Mouse (Mus musculus): ENCODE results near the gene Man1b1. TPM values are rescaled to one million over a fixed set of nuclear protein-coding genes. Genes with fewer than 3 reads are reported as not detected.

Man1b1 gene
- polyA plus RNA-seq, 1 experiment = 20.5 TPM

DNA sequence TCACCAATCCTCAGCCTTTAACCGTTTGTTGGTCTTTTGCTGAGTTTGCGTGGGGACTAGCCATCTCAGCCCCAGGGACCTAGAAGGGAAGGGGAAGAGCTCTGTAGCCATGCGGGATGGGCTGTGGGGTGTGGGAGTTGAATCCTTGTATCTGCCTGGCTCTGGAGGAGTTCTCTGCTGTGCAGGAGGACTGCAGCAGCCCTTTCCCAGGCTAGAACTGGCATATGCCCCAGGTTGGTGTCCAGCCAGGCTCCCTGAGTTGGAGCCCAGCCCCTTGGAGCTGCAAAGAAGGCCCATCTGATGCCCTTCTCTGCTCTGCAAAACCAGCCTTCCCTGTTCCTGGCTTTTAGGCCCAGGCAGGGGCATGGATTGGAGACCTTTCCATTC is 64.5 kb downstream of the Man1b1 start:
- 42% methylated on average over 3 of the region's 3 CpGs for WGBS
- Histone ChIP-seq H3K27ac (ENCODE audit: insufficient read depth, low read depth, low read length) (no peak overlapping the region), H3K27me3 (ENCODE audit: control insufficient read depth, insufficient read depth, low read length) (no peaks in the 10 kb centered on the region; the same call in 1 of the 2 replicates), H3K4me1 (ENCODE audit: control insufficient read depth, insufficient read depth, insufficient read length, low read length) (peaks cover 15% of the 10 kb centered on the region; the same call in 1 of the 2 replicates), H3K36me3 (ENCODE audit: control insufficient read depth, insufficient read depth, low read length) (no peaks in the 10 kb centered on the region), H3K4me3 (ENCODE audit: low read depth, low read length) (peak overlapping the region; percentile 81)
- TF ChIP-seq CTCF (IDR thresholded peaks at IDR 0.05; ENCODE audit: extremely low read depth, insufficient read length, insufficient replicate concordance, low read depth, low read length) (no peak), POLR2A (IDR thresholded peaks at IDR 0.05; ENCODE audit: low read depth, low read length) (no peak)

DNA sequence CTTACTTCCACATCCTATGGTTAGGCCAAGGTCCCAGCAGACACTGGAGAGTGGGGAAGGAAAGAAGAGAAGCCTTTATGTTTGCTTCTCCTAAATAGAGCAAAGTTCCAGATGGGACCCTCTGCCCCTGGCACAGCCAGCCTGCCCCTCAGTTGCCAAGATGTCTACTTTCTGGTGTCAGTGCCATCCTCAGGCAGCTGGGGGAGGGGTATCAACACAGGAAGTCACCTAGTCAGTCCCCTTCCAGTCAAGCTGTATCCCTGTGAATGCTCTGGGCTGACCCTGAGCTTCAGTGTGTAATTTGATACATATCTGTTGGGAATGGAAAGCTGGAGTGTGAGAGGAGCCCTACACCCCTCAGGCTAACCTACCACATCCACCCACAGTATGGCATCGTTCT is 64.9 kb downstream of the Man1b1 start:
- peaks cover 15% of the 10 kb centered on the region; the same call in 1 of the 2 replicates for H3K4me1 ChIP-seq (ENCODE audit: control insufficient read depth, insufficient read depth, insufficient read length, low read length)
- TF ChIP-seq CTCF (IDR thresholded peaks at IDR 0.05; ENCODE audit: extremely low read depth, insufficient read length, insufficient replicate concordance, low read depth, low read length) (no peak), POLR2A (IDR thresholded peaks at IDR 0.05; ENCODE audit: low read depth, low read length) (no peak)
- no peaks in the 10 kb centered on the region; the same call in 1 of the 2 replicates for H3K27me3 ChIP-seq (ENCODE audit: control insufficient read depth, insufficient read depth, low read length)
- 87% methylated on average over 1 of the region's 1 CpGs for WGBS
- H3K4me3 ChIP-seq (ENCODE audit: low read depth, low read length) = peak overlapping the region; percentile 81; the same call in 1 of the 2 replicates
- no peaks in the 10 kb centered on the region for H3K36me3 ChIP-seq (ENCODE audit: control insufficient read depth, insufficient read depth, low read length)
- no peak overlapping the region for H3K27ac ChIP-seq (ENCODE audit: insufficient read depth, low read depth, low read length)

DNA sequence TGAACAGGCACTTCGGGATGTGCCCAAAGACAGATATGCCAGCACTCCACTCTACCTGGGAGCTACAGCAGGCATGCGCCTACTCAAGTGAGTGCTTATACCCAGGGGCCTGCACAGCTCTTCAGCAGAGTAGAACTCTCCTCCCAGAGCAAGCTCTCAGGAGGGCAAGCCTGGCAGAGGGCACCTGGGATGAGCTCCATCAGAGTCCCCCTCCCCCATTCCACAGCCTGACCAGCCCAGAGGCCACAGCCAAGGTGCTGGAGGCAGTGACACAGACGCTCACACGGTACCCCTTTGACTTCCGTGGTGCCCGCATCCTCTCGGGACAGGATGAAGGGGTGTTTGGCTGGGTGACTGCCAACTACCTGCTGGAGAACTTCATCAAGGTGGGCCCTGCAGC is 65.9 kb downstream of the Man1b1 start:
- Histone ChIP-seq H3K4me1 (ENCODE audit: control insufficient read depth, insufficient read depth, insufficient read length, low read length) (peaks cover 15% of the 10 kb centered on the region; the same call in 1 of the 2 replicates), H3K36me3 (ENCODE audit: control insufficient read depth, insufficient read depth, low read length) (no peaks in the 10 kb centered on the region), H3K4me3 (ENCODE audit: low read depth, low read length) (no peak overlapping the region), H3K27me3 (ENCODE audit: control insufficient read depth, insufficient read depth, low read length) (no peaks in the 10 kb centered on the region; the same call in 1 of the 2 replicates), H3K27ac (ENCODE audit: insufficient read depth, low read depth, low read length) (no peak overlapping the region)
- no peak for TF ChIP-seq POLR2A (IDR thresholded peaks at IDR 0.05; ENCODE audit: low read depth, low read length)
- TF ChIP-seq CTCF (IDR thresholded peaks at IDR 0.05; ENCODE audit: extremely low read depth, insufficient read length, insufficient replicate concordance, low read depth, low read length) = no peak
- 97% methylated on average over 7 of the region's 7 CpGs for WGBS

DNA sequence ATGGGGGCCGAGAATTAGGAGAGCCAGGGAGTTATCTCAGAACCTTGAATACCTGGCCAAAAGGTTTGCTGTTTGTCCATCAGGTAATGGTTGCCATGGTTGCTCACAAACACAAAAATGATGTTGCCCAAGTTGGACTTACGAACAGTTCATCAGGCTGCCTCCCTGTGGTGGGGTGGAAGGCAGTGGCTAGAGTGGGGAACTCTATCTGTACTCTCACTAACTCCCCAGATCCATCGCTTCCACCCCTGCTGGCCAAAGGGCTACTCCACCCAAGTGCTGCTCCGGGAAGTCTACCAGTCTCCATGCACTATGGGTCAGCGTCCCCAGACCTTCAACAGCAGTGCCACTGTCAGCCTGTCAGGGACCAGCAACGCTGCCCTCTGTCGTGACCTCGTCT is 66.9 kb downstream of the Man1b1 start, which contains the start of gene Npdc1:
Gene Npdc1 (plus strand): TSS at position 301 of the 400 bp plus-strand sequence.
- no peak within 1 kb of the TSS for H3K27ac ChIP-seq (ENCODE audit: insufficient read depth, low read depth, low read length)
- H3K4me3 ChIP-seq (ENCODE audit: low read depth, low read length) = no peak within 1 kb of the TSS
- no peaks in the 10 kb centered on the region; the same call in 1 of the 2 replicates for H3K27me3 ChIP-seq (ENCODE audit: control insufficient read depth, insufficient read depth, low read length)
- TF ChIP-seq CTCF (IDR thresholded peaks at IDR 0.05; ENCODE audit: extremely low read depth, insufficient read length, insufficient replicate concordance, low read depth, low read length) (no peak), POLR2A (IDR thresholded peaks at IDR 0.05; ENCODE audit: low read depth, low read length) (no peak)
- WGBS = 81% methylated on average over 8 of the region's 8 CpGs
- peaks cover 18% of the 10 kb centered on the region; the same call in 1 of the 2 replicates for H3K4me1 ChIP-seq (ENCODE audit: control insufficient read depth, insufficient read depth, insufficient read length, low read length)
- H3K36me3 ChIP-seq (ENCODE audit: control insufficient read depth, insufficient read depth, low read length) = no peaks in the 10 kb centered on the region

DNA sequence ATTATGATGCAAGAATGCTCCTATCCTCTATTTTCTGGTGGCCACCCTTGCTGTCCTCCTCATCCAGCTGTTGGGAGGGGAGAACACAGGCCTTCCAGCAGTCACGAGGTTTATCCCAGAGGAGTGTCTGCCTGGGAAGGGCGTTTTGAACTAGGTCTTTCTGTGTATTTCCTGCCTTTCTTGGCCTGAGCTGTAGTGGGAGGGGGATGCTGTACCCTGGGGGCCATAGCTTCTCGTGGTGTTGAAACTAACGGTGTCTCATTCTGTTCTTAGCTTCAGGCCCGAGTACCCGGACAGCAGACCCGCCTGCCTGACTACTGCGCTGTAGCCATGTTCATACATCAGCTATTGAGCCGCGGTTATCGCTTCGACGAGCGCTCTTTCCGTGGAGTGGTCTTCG is 68.2 kb downstream of the Man1b1 start:
- H3K4me1 ChIP-seq (ENCODE audit: control insufficient read depth, insufficient read depth, insufficient read length, low read length) = peaks cover 13% of the 10 kb centered on the region; the same call in 1 of the 2 replicates
- H3K4me3 ChIP-seq (ENCODE audit: low read depth, low read length) = peak overlapping the region; percentile 14
- no peaks in the 10 kb centered on the region for H3K36me3 ChIP-seq (ENCODE audit: control insufficient read depth, insufficient read depth, low read length)
- WGBS = 36% methylated on average over 16 of the region's 16 CpGs
- no peaks in the 10 kb centered on the region; the same call in 1 of the 2 replicates for H3K27me3 ChIP-seq (ENCODE audit: control insufficient read depth, insufficient read depth, low read length)
- H3K27ac ChIP-seq (ENCODE audit: insufficient read depth, low read depth, low read length) = no peak overlapping the region
- TF ChIP-seq POLR2A (IDR thresholded peaks at IDR 0.05; ENCODE audit: low read depth, low read length) (no peak), CTCF (IDR thresholded peaks at IDR 0.05; ENCODE audit: extremely low read depth, insufficient read length, insufficient replicate concordance, low read depth, low read length) (no peak)

DNA sequence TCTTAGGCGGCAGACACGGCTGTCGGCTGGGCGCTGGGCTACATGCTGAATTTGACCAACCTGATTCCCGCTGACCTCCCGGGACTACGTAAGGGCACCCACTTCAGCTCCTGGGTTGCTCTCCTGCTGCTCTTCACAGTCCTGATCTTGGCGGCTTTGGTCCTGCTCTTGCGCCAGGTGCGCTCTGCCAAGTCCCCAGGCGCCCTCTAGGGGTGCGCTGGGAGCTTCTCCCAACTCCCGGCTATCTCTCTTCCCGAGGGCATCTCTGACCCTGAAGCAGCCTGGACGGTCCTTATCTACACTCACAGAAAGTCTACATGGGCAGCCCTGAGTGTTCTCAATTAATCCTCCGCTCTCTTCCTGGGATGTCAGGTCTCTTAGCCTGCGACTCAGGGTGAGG is 68.6 kb downstream of the Man1b1 start:
- peak overlapping the region; percentile 14 for H3K4me3 ChIP-seq (ENCODE audit: low read depth, low read length)
- TF ChIP-seq POLR2A (IDR thresholded peaks at IDR 0.05; ENCODE audit: low read depth, low read length) = no peak
- peak; percentile 74 for TF ChIP-seq CTCF (IDR thresholded peaks at IDR 0.05; ENCODE audit: extremely low read depth, insufficient read length, insufficient replicate concordance, low read depth, low read length)
- H3K36me3 ChIP-seq (ENCODE audit: control insufficient read depth, insufficient read depth, low read length) = no peaks in the 10 kb centered on the region
- WGBS = 6% methylated on average over 17 of the region's 17 CpGs
- no peaks in the 10 kb centered on the region; the same call in 1 of the 2 replicates for H3K27me3 ChIP-seq (ENCODE audit: control insufficient read depth, insufficient read depth, low read length)
- H3K27ac ChIP-seq (ENCODE audit: insufficient read depth, low read depth, low read length) = no peak overlapping the region
- peaks cover 11% of the 10 kb centered on the region; the same call in 1 of the 2 replicates for H3K4me1 ChIP-seq (ENCODE audit: control insufficient read depth, insufficient read depth, insufficient read length, low read length)

Other genes starting within 250 kb of the Man1b1 start
- 14.1 and 15.5 TPM in 2 replicates for gene Noxa1, start 237.2 kb upstream of the Man1b1 start, polyA plus RNA-seq (2012; rRNA removed)
- 24.4 and 39.0 TPM in 2 replicates for gene Nrarp, start 151.6 kb upstream of the Man1b1 start, polyA plus RNA-seq (2012; rRNA removed)
- 37.3 and 49.3 TPM in 2 replicates for gene Tor4a, start 135.5 kb upstream of the Man1b1 start, polyA plus RNA-seq (2012; rRNA removed)
- gene Nelfb, start 120.8 kb upstream of the Man1b1 start, polyA plus RNA-seq (2012; rRNA removed) = 21.8 and 37.2 TPM in 2 replicates
- not detected in 2 replicates for gene Stpg3, start 117.7 kb upstream of the Man1b1 start, polyA plus RNA-seq (2012; rRNA removed)
- gene Fam166a, start 113.6 kb upstream of the Man1b1 start, polyA plus RNA-seq (2012; rRNA removed) = 0.10 TPM in 1 of 2 replicates, not detected in the other
- gene Tubb4b, start 107.6 kb upstream of the Man1b1 start, polyA plus RNA-seq (2012; rRNA removed) = 481 and 881 TPM in 2 replicates
- gene Slc34a3, start 98.0 kb upstream of the Man1b1 start, polyA plus RNA-seq (2012; rRNA removed) = 0.05 and 5.6 TPM in 2 replicates
- gene Rnf224, start 95.6 kb upstream of the Man1b1 start, polyA plus RNA-seq (2012; rRNA removed) = 0.10 TPM in 1 of 2 replicates, not detected in the other
- gene Rnf208, start 90.1 kb upstream of the Man1b1 start, polyA plus RNA-seq (2012; rRNA removed) = 7.3 and 145 TPM in 2 replicates
- 1.7 and 10.7 TPM in 2 replicates for gene Cysrt1, start 89.9 kb upstream of the Man1b1 start, polyA plus RNA-seq (2012; rRNA removed)
- gene AL732309.1, start 85.5 kb upstream of the Man1b1 start, polyA plus RNA-seq (2012; rRNA removed) = 15.3 and 45.8 TPM in 2 replicates
- 29.8 and 51.5 TPM in 2 replicates for gene Tmem203, start 76.9 kb upstream of the Man1b1 start, polyA plus RNA-seq (2012; rRNA removed)
- gene Tprn, start 69.7 kb upstream of the Man1b1 start, polyA plus RNA-seq (2012; rRNA removed) = 183 and 436 TPM in 2 replicates
- gene Ssna1, start 59.9 kb upstream of the Man1b1 start, polyA plus RNA-seq (2012; rRNA removed) = 40.7 and 55.9 TPM in 2 replicates
- 31.0 and 71.6 TPM in 2 replicates for gene Anapc2, start 59.9 kb upstream of the Man1b1 start, polyA plus RNA-seq (2012; rRNA removed)
- not detected in 2 replicates for gene Tmem210, start 44.2 kb upstream of the Man1b1 start, polyA plus RNA-seq (2012; rRNA removed)
- gene Lrrc26, start 42.4 kb upstream of the Man1b1 start, polyA plus RNA-seq (2012; rRNA removed) = 49.7 and 138 TPM in 2 replicates
- 0.34 and 0.63 TPM in 2 replicates for gene Grin1, start 13.2 kb upstream of the Man1b1 start, polyA plus RNA-seq (2012; rRNA removed)
- 12.5 and 24.4 TPM in 2 replicates for gene Dpp7, start 24.0 kb downstream of the Man1b1 start, polyA plus RNA-seq (2012; rRNA removed)
- gene Uap1l1, start 33.3 kb downstream of the Man1b1 start, polyA plus RNA-seq (2012; rRNA removed) = 130 and 360 TPM in 2 replicates
- 15.4 and 28.8 TPM in 2 replicates for gene Sapcd2, start 40.0 kb downstream of the Man1b1 start, polyA plus RNA-seq (2012; rRNA removed)
- 25.8 and 50.7 TPM in 2 replicates for gene Entpd2, start 63.5 kb downstream of the Man1b1 start, polyA plus RNA-seq (2012; rRNA removed)
- 103 and 117 TPM in 2 replicates for gene Npdc1, start 67.0 kb downstream of the Man1b1 start, polyA plus RNA-seq (2012; rRNA removed)
- 0.68 and 0.76 TPM in 2 replicates for gene Fut7, start 90.9 kb downstream of the Man1b1 start, polyA plus RNA-seq (2012; rRNA removed)
- 15.0 and 18.5 TPM in 2 replicates for gene Abca2, start 96.4 kb downstream of the Man1b1 start, polyA plus RNA-seq (2012; rRNA removed)
- gene Clic3, start 124.5 kb downstream of the Man1b1 start, polyA plus RNA-seq (2012; rRNA removed) = 0.38 and 12.0 TPM in 2 replicates
- 48.6 and 62.7 TPM in 2 replicates for gene Paxx, start 128.8 kb downstream of the Man1b1 start, polyA plus RNA-seq (2012; rRNA removed)
- gene Ptgds, start 137.7 kb downstream of the Man1b1 start, polyA plus RNA-seq (2012; rRNA removed) = 0.28 and 0.39 TPM in 2 replicates
- not detected in 2 replicates for gene Lcn12, start 161.6 kb downstream of the Man1b1 start, polyA plus RNA-seq (2012; rRNA removed)
- gene Fbxw5, start 168.4 kb downstream of the Man1b1 start, polyA plus RNA-seq (2012; rRNA removed) = 32.0 and 34.0 TPM in 2 replicates
- 2.1 and 2.2 TPM in 2 replicates for gene C8g, start 169.4 kb downstream of the Man1b1 start, polyA plus RNA-seq (2012; rRNA removed)
- gene Traf2, start 214.6 kb downstream of the Man1b1 start, polyA plus RNA-seq (2012; rRNA removed) = 8.2 and 13.7 TPM in 2 replicates
- gene Edf1, start 225.5 kb downstream of the Man1b1 start, polyA plus RNA-seq (2012; rRNA removed) = 209 and 413 TPM in 2 replicates
- gene Mamdc4, start 242.5 kb downstream of the Man1b1 start, polyA plus RNA-seq (2012; rRNA removed) = 0.52 and 1.1 TPM in 2 replicates
- gene Phpt1, start 242.9 kb downstream of the Man1b1 start, polyA plus RNA-seq (2012; rRNA removed) = 15.8 and 29.7 TPM in 2 replicates
- gene Ajm1, start 249.4 kb downstream of the Man1b1 start, polyA plus RNA-seq (2012; rRNA removed) = 1.7 and 2.2 TPM in 2 replicates